Mouse (Mus musculus) liver, embryonic 14.5 days (tissue): ENCODE data around the gene Kcnk5.

Source experiments
- CTCF ChIP-seq: IDR thresholded peaks from 2 replicates; pipeline ENCODE4 v1.5.1; 2016; ENCODE audit warnings: antibody characterized with exemption, low read depth, control low read depth
- EP300 ChIP-seq: IDR thresholded peaks from 2 replicates; pipeline ENCODE4 v1.6.1; 2016; ENCODE audit warnings: antibody characterized with exemption, low read depth

GRCm38 (mm10) chr14:20223253-20223652 lies 41.6 kb upstream of the Kcnk5 start:
- TF ChIP-seq CTCF (no peak), EP300 (no peak)
